In genomic region chr13:41000926-41001639, GRCm38 (mm10) we compare ENCODE assay signal across 7 mouse cellular contexts. TPM values are rescaled to one million over a fixed set of nuclear protein-coding genes. Genes with fewer than 3 reads are reported as not detected.
DNase-seq lines count a peak whose midpoint lies in the region; ATAC-seq and TF ChIP-seq lines count a peak whose summit lies in the region.

Gene Pak1ip1 (plus strand): TSS chr13:41001023.

- H3K4me2 ChIP-seq in intestine, postnatal 0 days (replicated peaks; ENCODE audit: low read depth), result peak within 1 kb of the TSS; percentile 85
- peak within 1 kb of the TSS; percentile 90 for H3K4me2 ChIP-seq in midbrain, embryonic 12.5 days (replicated peaks)

- ATAC-seq in intestine, postnatal 0 days, result peak; percentile 92
- peak; percentile 94 for ATAC-seq in midbrain, embryonic 12.5 days (ENCODE audit: low FRiP score, low read depth)

- peak within 1 kb of the TSS; percentile 97 for H3K27ac ChIP-seq in intestine, postnatal 0 days (ENCODE audit: low read depth, low read length)
- peak within 1 kb of the TSS; percentile 94 for H3K27ac ChIP-seq in midbrain, embryonic 12.5 days (replicated peaks)
- H3K27ac ChIP-seq in small intestine, adult 2 months (ENCODE audit: insufficient read depth, low read depth, low read length), result peak within 1 kb of the TSS; percentile 100

- H3K4me3 ChIP-seq in intestine, postnatal 0 days (ENCODE audit: low read depth, low read length), result peak within 1 kb of the TSS; percentile 83
- peak within 1 kb of the TSS; percentile 96 for H3K4me3 ChIP-seq in midbrain, embryonic 12.5 days
- H3K4me3 ChIP-seq in small intestine, adult 2 months (ENCODE audit: low read depth, low read length), result peak within 1 kb of the TSS; percentile 75

- WGBS in intestine, postnatal 0 days, result under 1% methylated on average over 58 of the region's 58 CpGs
- under 1% methylated on average over 58 of the region's 58 CpGs for WGBS in midbrain, embryonic 12.5 days
- under 1% methylated on average over 58 of the region's 58 CpGs for whole genome bisulfite sequencing in small intestine, adult 2 months

- H3K9me3 ChIP-seq in intestine, postnatal 0 days (ENCODE audit: control insufficient read depth), result no peaks in the 10 kb centered on the region
- H3K9me3 ChIP-seq in midbrain, embryonic 12.5 days, result no peaks in the 10 kb centered on the region

- H3K36me3 ChIP-seq in intestine, postnatal 0 days (ENCODE audit: control insufficient read depth, insufficient read depth), result peaks cover 15% of the 10 kb centered on the region
- peaks cover 14% of the 10 kb centered on the region for H3K36me3 ChIP-seq in midbrain, embryonic 12.5 days
- H3K36me3 ChIP-seq in small intestine, adult 2 months (ENCODE audit: control insufficient read depth, insufficient read depth, low read length), result peaks cover 10% of the 10 kb centered on the region

- TF ChIP-seq POLR2A in small intestine, adult 2 months (IDR thresholded peaks at IDR 0.05; ENCODE audit: low read depth, low read length), result no peak

- intact Hi-C loops in left cerebral cortex, postnatal 4 days (cut with DNase I), result loop anchor here (5.0 kb wide), 1 partner anchor 159 kb away; no protein-coding TSS in a partner anchor

- no peak for TF ChIP-seq CTCF in intestine, postnatal 0 days (IDR thresholded peaks at IDR 0.05; ENCODE audit: low read depth)
- TF ChIP-seq CTCF in small intestine, adult 2 months (IDR thresholded peaks at IDR 0.05; ENCODE audit: extremely low read depth, insufficient read length, insufficient replicate concordance, low read depth, low read length), result no peak

- no peaks in the 10 kb centered on the region for H3K27me3 ChIP-seq in intestine, postnatal 0 days (replicated peaks; ENCODE audit: control insufficient read depth, insufficient read depth, low read length)
- no peaks in the 10 kb centered on the region for H3K27me3 ChIP-seq in midbrain, embryonic 12.5 days
- no peaks in the 10 kb centered on the region for H3K27me3 ChIP-seq in small intestine, adult 2 months (ENCODE audit: control insufficient read depth, insufficient read depth, low read length)

- peak; percentile 88 for DNase-seq in adrenal gland, adult 8-10 months
- DNase-seq in embryo, embryonic 9.5 days (ENCODE audit: extremely low spot score), result peak; percentile 95
- DNase-seq in gonadal fat pad, adult 2 months (ENCODE audit: low read depth), result no peak
- peak; percentile 92 for DNase-seq in left cerebral cortex, postnatal 4 days

- H3K9ac ChIP-seq in intestine, postnatal 0 days (ENCODE audit: low read depth, low read length), result peak within 1 kb of the TSS; percentile 69
- H3K9ac ChIP-seq in midbrain, embryonic 12.5 days (replicated peaks), result peak within 1 kb of the TSS; percentile 92

- H3K4me1 ChIP-seq in intestine, postnatal 0 days (replicated peaks; ENCODE audit: control insufficient read depth, insufficient read depth, low read length), result no peaks in the 10 kb centered on the region; the same call in 1 of the 2 replicates
- H3K4me1 ChIP-seq in midbrain, embryonic 12.5 days, result peaks cover 17% of the 10 kb centered on the region
- H3K4me1 ChIP-seq in small intestine, adult 2 months (ENCODE audit: control insufficient read depth, insufficient read depth, insufficient read length, low read length), result peaks cover 6% of the 10 kb centered on the region; the same call in 1 of the 2 replicates

RNA-seq across cellular contexts. Expression of gene Pak1ip1, which starts in this region (rescaled TPM):
- total RNA-seq in adrenal gland, adult 8-10 months (2022), result 10 to 100 TPM; 55.7 to 64.6 (median 57.4) TPM
- polyA plus RNA-seq in gonadal fat pad, adult 2 months (2012; rRNA removed), result 37.1 and 46.5 TPM in 2 replicates
- polyA plus RNA-seq in intestine, postnatal 0 days (2015; fragmentation: Nextera tagmentation; extraction: Ambion mirVana), result 59.2 and 61.7 TPM in 2 replicates
- 10 to 100 TPM; 29.8 to 33.7 TPM for total RNA-seq in left cerebral cortex, postnatal 4 days (2021)
- polyA plus RNA-seq in midbrain, embryonic 12.5 days (2016; fragmentation: Nextera tagmentation; extraction: Ambion mirVana), result 78.5 and 82.8 TPM in 2 replicates
- 19.2 and 31.5 TPM in 2 replicates for polyA plus RNA-seq in small intestine, adult 2 months (2012; rRNA removed)
